Mouse (Mus musculus) adipocyte (in vitro differentiated cells): ENCODE measurements around the gene Anp32b.

Experiments
- DNase-seq: peaks from one replicate; pipeline ENCODE4 v3.0.0-alpha.2; 2016; ENCODE audit warnings: low spot score

Anp32b gene

DNA sequence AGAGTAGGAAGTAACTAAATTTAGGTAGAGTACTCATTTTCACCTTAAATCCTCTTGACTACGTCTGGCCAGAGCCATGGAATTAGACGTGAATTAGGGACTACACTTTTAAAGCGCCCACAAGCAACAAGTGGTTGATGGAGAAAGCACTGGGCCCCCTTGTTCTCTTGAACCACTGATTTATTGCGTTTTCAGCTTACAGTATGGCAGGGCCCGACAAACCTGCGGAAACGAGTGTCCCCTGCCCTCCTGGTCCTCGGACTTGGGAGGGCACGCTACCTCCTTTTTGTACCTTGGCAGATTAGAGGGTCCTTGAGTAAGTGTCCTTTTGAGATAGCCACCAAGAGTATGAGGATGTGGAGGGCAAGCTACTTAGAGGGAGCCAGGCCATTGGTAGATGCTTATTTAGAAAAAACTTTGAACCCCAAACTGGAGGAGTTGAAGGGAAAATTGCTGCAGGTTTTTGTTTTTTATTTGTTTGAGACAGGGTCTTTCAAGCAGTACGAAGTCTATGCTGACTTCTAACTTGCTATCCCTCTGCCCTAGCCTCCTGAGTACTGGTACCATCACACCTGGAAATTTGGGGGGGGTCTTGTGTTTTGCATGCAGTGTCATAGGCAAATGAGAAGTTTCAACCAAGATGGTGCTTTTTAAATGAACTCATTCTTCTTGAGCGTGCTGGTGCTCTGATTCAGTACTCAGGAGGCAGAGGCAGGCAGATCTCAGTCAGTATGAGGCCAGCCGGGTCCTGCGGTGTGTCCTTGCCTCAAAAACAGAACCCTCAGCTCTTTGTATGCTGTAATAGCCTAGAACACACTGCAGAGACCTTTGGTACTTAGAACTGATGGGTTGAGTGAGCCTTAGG, 2.4 kb downstream of the Anp32b start:
- DNase-seq: no peak

DNA sequence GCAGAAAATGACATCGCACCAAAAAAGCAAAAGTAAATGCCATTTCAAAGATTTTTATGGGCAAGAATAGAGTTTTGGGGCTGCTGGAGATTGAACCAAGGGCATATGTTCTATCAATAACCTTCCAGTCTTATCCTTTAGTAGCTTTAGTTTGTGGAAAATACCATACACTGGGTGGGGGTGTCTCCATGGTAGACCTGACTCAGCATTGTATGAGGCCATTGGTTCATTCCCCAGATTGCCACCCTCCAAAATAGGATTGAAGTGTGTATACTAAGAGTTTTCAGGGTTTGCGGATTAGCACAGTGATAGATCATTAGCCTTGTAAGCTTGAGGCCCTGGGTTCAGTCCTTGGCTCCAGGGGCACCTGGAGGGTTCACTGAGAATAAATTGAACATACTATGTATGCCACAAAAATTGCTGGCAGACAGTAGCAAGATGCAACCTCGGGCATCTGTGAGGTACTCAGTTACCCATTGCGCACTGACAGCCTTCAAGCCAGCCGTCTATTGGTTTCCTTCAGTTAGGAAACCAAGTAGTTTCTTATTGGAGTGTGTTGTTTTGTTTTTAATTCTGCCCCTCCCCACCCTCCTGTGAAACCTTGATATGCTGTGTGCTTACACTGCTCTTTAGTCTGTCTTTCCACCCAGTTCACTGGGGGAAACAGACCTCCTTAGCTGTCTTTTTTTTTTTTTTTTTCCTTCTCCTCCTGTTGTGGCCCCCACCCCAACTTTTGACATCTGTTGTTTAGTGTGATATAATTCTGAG, 3.6 kb downstream of the Anp32b start:
- no peak for DNase-seq

DNA sequence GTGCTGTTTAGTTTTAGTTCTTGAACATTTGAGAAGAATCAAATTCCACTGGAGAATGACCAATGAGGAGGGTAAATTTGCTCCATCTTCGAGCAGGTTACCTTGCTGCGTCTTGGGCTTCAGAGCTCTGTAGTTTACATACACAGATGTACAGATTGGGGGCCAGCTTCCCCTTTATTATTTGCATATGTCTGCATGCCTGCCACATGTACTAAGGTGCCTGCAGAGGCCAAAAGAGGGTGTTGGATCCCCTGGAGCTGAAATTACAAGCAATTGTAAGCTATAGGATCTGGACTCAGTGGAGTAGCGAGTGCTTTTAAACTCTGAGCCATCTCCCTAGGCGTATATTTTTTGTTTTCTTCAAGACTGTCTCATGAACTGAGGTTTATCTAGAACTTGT, 6.1 kb downstream of the Anp32b start:
- no peak for DNase-seq

DNA sequence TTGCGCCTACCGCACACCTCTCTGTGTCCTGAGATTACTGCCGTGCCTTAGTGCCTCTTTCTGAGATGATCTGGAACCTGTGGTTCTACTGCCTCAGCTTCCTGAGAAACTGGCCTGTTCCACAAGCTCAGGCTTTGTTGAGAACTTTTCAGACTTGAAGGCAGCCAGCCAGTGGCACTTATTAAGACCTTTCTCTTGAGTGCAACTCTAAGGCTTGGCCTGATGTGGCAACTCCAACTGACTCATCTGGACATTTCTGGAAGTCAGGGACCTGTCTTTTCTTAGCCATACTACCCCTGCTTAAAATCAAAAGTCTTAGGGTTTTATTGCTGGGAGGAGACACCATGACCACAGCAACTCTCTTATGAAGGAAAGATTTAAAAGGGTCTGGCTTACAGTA, 6.5 kb downstream of the Anp32b start:
- DNase-seq: peak; percentile 59

DNA sequence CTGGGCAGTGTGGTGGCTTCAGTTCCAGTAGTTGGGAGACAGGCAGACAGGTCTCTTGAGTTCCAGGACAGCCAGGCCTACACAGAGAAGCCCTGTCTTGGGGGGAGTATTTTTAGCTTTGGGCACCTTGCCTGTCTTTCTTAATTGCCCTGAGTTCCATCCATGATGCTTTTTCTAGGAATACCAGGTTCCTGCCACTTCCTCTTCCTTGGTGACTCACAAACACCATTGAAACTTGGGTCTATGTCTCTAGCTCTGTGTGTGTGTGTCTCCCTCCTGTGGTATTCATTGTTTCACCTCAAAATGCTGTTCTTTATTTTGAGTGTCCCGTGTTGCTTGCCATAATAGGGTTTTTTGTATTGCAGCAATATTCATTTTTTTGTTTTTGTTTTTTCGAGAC, 7.7 kb downstream of the Anp32b start:
- no peak for DNase-seq

DNA sequence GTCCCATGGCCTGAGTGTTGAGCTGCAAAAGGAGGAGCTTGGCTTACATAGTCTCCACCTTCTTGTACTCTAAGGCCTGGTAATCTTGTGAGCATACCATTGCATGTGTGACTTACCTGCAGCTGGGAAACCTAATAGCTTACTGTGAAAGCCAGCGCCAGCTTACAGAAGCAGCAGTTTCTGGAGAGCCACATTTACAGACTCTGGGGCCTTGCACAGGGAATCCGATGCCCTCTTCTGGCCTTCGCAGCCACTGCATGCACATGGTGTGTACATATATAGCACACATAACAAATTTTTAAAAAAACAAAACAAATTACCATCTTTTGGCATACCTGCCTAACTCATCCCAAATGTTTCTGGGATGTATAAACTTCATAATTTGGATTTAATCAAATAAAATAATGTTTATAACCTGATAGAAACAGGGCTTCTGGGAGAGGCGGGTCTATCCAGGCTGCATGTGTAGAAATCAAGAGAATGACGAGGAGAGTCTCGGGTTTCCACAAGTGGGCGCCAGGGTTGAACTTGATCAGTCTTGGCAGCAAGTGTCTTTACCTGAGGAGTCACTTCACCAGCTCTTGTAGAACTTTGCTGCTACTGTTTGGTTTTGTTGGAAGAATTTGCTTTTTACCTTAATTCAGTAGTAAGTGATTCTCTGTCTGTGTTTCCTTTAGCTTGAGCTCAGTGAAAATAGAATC, 12.6 kb downstream of the Anp32b start:
- no peak for DNase-seq

DNA sequence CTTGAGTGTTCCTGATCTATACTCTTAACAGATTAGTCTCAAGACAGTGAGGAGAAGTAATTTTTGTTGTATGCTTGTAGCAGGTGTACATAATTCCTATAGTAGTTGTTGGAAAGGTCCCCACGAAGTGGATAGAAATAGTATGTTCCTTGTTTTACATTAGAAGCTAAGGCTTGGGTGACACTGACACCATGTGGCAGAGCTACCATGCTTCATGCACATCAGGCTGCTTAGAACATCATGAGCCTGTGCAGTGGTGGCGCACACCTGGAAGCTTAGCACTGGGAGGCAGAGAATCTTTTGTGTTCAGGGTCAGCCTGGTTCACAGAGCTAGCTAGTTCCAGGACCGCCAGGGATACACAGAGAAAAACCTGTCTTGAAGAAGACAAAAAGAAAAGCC, 15.0 kb downstream of the Anp32b start:
- no peak for DNase-seq

DNA sequence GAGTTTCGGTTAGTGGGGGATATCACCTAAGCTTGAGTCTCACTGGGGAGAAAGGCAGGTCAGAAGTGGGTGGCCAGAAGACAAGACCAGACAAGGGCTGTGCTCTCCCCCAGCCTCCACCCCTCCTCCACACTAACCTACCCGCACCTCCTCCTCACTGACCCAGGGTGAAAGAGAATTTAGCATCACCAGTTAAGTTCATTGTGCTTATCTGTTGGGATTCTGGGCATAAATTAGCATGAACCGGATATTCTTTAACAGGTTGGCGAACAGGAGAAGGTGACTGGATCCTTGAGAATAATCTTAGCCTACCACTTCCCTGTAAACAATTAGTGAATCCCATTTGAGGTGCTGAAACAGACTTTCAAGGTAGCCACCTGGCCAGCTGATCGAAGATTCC, 24.4 kb downstream of the Anp32b start:
- no peak for DNase-seq

DNA sequence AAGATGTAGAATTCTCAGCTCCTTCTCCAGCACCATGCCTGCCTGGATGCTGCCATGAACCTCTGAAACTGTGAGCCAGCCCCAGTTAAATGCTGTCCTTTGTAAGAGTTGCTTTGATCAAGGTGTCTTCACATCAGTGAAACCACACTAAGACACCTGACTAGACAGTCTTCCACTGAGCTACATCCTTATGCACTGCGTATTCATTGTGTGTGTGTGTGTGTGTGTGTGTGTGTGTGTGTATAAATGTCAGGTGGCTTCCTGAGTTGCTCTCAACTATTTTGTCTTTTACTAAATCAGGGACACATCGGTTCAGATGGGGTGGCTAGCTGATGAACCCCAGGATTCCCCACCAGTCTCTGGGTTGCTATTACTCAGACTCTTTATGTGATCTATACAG, 28.4 kb downstream of the Anp32b start:
- no peak for DNase-seq

DNA sequence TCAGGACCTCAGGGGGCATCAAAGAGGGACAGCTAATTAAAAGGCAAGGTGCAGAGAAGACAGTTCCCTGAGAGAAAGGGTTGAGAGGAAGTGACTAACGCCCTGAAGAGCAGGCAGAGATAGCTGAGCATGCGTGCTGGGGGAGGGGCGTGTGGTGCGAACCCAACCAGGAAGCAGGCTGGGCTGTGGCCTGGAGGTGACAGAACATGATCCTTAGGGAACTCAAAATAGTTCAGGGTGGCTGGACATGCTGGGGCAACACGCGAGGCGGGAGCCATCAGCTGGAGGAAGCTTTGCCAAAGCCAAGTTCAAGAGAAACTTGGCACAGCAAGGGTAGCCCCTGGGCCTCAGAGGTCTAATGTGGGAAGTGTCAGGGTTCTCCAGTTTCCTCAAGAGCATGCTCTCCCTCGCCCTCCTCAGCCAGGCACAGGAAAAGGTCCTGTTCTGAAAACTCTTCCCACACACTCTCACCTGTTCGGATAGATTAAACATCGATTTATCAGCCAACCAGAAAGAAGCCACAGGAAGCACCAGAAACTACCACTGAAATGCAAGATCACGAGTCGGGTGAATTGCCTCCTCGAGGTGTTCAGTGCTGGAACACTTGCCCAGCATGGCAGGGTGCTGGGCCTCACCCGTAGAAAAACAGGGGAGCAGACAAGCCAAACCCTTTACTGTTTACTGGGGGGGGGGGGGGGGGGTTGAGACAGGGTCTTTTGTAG, 35.2 kb downstream of the Anp32b start:
- DNase-seq: no peak

DNA sequence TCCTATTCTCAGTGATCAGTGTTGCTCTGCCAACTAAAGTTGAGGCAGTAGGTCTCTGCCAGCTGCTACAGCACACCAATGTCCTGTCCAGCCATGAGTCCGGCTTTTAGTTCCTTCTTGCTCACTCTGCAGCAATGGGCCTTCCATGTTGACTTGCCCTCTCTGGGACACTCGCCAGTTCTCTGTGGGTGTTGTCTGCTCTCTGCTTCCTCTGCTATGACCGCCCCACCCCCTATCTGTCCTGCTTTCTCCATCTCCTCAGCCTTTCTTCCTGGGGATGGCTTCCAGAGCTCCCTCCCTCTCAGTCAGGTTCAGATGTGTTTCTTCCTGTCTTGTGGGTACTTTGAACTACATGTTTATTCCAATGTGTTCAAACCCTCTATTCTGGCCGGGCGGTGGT, 36.6 kb downstream of the Anp32b start:
- DNase-seq: peak; percentile 52

DNA sequence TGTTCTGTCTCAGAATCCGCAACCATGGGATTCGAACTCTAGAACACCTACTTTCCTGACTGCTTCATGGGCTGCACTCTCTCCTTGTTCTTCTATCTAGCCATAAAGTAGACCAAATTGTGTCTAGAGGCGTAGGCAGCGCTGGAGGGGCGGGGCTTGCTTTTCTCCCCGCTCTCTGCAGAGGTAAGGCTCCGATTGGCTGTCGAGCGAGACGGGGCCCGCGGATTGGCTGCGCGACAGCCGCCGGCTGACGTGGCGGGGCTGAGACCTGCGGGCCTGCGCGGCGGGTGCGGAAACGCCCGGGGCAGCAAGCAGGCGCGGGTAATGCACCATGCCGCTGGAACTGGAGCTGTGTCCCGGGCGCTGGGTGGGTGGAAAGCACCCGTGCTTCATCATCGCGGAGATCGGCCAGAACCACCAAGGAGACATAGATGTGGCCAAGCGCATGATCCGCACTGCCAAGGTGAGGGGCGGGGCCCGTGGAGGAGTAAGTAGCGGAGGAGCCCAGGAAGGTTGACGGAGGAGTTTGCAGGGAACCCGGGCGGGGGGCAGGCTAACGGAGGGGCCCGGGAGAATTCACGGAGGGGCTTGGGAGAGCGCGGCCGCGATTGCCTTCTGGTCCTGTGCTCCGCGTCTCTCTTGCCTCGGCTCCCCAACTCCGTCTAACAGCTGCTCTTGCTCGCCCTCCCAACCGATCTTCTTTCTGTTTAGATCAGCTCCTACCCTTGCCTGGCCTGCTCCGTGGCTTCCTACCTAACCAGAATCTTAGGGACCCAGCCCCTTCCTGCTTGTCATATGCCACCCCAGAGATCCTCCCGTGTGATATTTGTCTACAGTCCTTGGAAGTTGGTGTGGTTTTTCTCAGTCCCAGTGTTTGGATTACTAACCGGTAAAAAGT, 38.6 kb downstream of the Anp32b start, which contains the start of gene Nans:
TSS of gene Nans (plus strand) at position 221 of the 898 bp plus-strand sequence.
- DNase-seq: peak; percentile 90

DNA sequence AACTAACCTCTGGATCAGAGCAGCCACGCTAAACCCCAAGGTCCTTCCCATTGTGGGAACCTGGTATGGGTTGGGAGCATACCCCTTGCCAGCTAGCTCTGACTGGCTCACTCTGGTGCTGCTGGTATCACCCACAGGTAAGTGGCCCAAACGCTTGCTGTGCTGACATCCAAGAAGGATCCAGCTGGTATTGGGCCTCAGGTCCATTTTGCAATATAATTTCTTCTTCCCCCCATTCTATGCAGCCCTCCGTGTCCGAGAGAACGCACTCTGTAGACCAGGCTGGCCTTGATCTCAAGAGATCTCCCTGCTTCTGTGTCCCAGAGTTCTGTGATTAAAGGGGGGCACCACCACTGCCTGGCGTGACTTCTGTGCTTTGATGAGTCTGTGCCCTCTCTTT, 42.4 kb downstream of the Anp32b start:
- no peak for DNase-seq

DNA sequence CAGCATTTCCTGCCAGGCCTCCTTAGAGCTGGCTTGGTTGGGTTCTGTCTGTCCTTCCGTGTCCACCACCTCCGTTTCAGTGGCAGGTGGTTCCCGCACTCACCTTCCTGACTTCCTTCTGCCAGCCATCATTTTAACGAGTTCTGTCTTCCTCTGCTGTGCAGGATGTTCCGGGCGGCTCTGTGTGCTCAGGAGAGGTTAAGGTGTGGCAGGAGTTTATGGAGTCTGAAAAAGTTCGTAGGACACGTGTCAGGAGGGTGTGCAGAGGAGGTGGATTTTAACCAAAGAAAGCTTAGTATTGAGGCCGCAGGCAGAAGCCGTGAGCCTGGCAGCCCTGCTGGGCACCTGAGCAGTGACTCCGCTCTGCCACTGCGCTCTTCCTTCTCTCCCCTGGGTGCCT, 44.8 kb downstream of the Anp32b start:
- no peak for DNase-seq

DNA sequence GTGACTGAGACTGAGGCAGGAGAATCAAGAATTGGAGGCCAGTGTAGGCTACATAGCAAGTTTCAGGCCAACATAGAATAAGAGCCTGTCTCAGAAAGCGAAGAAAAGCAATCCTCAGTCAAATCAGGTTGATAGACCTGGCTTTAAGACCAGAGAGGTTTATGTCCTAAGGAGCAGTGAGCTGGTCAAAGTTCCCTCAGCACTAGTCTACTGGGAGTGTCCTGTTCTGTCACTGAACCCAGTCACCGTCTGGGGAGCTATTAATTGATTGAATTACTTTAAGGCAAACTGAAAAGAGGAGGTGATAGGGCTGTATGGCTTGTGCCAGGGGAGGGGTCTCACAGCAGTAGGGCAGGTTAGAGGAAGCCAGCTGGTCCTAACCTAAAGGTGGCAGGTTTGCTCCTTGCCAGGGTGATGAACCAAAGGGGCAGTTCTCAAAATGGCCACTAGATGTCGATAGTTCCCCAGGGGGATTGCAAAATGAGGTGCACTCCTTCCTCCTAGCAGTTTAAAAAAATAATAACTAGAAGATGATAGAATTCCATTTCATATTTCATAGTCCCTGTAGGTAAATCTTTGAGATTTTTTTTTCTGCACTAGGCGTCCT, 46.7 kb downstream of the Anp32b start:
- peak; percentile 86 for DNase-seq

DNA sequence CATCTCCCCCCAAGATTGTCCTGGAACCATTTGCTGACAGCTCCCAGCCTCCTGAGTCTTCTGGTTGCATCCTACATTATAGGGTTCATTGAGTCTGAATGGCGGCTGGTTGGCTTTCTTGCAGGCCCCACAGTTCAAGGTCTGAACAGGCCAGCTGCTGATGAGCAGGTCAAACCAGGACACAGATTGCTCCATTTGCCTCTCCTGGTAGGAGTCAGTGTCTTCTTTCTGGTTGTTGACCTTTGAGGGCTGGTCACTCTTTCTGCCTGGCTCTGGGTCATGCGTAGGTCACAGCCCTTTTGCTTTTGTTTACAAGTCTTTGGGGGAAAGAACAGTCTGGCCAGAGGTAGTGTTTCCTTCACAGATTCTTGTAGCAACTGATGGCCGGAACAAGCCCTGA, 47.8 kb downstream of the Anp32b start:
- peak; percentile 43 for DNase-seq

DNA sequence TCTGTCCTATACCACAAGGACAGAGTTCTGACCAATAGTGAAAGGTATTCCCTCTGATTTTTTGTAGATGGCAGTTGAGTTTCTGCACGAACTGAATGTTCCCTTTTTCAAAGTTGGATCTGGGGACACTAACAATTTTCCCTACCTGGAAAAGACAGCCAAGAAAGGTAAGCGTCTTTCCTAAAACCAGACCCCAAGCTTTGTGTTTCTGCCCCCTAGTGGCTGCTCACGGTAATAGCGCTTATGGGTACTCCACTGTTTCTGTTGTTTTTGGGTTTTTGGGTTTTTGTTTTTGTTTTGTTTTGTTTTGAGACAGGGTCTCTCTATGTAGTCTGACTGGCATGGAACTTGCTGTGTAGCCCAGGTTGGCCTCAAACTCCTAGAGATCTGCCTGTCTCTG, 48.3 kb downstream of the Anp32b start:
- peak; percentile 37 for DNase-seq

DNA sequence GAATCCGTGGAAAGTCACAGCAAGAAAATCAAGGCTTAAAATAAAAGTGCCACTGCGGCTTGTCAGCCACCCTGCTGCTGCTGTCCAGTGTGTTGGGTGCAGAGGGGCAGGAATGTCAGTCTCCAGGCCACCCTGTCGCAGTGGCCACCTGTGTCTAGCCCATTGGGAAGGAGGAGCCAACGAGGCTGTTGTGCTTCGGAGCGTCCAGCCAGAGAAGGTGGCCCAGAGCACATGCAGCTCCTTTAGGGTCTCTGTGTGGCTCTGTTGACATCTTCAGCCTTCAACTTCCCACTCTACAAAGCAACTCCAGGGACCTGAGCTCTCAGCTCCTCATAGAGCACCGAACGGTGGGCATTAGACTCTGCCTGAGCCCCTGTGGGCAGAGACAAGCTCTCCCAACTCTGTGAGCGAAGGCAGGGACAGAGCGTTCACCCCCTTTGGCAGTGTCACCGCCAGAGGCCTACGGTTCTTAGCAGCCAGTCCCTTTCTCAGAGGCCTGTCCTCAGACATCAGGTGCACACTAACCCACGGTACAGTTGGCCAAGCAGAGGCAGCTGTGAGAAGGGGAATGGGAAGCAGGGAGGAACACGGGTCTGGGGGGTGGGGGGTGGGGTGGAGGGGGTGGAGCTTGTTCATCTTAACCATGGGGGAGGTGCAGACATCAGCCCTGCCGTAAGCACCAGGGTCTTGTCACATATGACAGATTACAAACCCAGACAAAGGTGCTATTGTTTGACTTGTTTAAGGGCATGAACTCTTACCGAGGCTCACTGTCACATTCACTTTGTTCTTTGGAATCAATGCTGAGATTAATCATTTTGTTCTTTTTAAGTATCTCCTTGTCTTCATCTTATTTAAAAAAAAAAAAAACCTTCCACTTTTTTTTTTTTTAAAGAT, 52.2 kb downstream of the Anp32b start:
- no peak for DNase-seq

DNA sequence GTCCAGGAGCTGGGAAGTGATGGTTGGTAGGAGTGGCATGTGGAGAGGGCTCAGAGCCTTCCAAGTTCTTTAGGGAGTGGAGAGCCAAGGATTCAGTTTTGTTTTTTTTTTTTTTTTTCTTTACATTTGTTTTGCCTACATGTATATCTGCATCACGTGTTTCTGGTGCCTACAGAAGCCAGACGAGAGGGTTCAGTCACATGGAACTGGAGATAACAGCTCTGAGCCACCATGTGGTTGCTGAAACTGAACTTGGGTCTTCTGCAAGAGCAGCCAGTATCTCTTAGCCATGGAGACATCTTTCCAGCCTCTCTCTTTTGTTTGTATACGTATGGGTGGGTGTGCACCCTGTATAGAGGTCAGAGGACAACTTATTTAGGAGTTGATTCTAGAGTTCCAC, 53.2 kb downstream of the Anp32b start:
- no peak for DNase-seq
